Mouse (Mus musculus): ENCODE measurements around the gene Emc1.

The Emc1 gene

GRCm38 (mm10) chr4:139351931-139352711 lies at the start of gene Emc1, which contains the start of the genes Mrto4 and Ubr4:
Gene Emc1 (plus strand): TSS chr4:139352587.
Gene Mrto4 (minus strand): TSS chr4:139352576.
Gene Ubr4 (plus strand): TSS chr4:139352609.
- DNase-seq (ENCODE audit: low read depth, low spot score) = peak; percentile 76

GRCm38 (mm10) chr4:139305521-139305920 lies 46.9 kb upstream of the Emc1 start:
- no peak for DNase-seq (ENCODE audit: low read depth, low spot score)

GRCm38 (mm10) chr4:139307916-139308315 lies 44.5 kb upstream of the Emc1 start:
- no peak for DNase-seq (ENCODE audit: low read depth, low spot score)

- no peak for DNase-seq (ENCODE audit: low read depth, low spot score)
These were observed 42.7 kb upstream of the Emc1 start for GRCm38 (mm10) chr4:139309651-139310050.

- peak; percentile 78 for DNase-seq (ENCODE audit: low read depth, low spot score)
These were observed 42.1 kb upstream of the Emc1 start, which contains the start of the genes Pqlc2 and Akr7a5 for GRCm38 (mm10) chr4:139310171-139310898. Gene Pqlc2 (minus strand): TSS chr4:139310708. Gene Akr7a5 (plus strand): TSS chr4:139310744.

- no peak for DNase-seq (ENCODE audit: low read depth, low spot score)
These were observed 41.3 kb upstream of the Emc1 start for GRCm38 (mm10) chr4:139310899-139311701.

- no peak for DNase-seq (ENCODE audit: low read depth, low spot score)
These were observed 40.7 kb upstream of the Emc1 start for GRCm38 (mm10) chr4:139311707-139312106.

- DNase-seq (ENCODE audit: low read depth, low spot score) = no peak
These were observed 39.8 kb upstream of the Emc1 start for GRCm38 (mm10) chr4:139312632-139313031.

GRCm38 (mm10) chr4:139318449-139318848 lies 33.9 kb upstream of the Emc1 start:
- DNase-seq (ENCODE audit: low read depth, low spot score) = no peak

GRCm38 (mm10) chr4:139319740-139320139 lies 32.6 kb upstream of the Emc1 start:
- DNase-seq (ENCODE audit: low read depth, low spot score) = no peak

- DNase-seq (ENCODE audit: low read depth, low spot score) = no peak
These were observed 21.8 kb upstream of the Emc1 start for GRCm38 (mm10) chr4:139330605-139331004.

GRCm38 (mm10) chr4:139334631-139335295 lies 17.6 kb upstream of the Emc1 start:
- no peak for DNase-seq (ENCODE audit: low read depth, low spot score)

GRCm38 (mm10) chr4:139335507-139335906 lies 16.9 kb upstream of the Emc1 start:
- no peak for DNase-seq (ENCODE audit: low read depth, low spot score)

GRCm38 (mm10) chr4:139336822-139337483 lies 15.4 kb upstream of the Emc1 start:
- no peak for DNase-seq (ENCODE audit: low read depth, low spot score)

- no peak for DNase-seq (ENCODE audit: low read depth, low spot score)
These were observed 14.2 kb upstream of the Emc1 start for GRCm38 (mm10) chr4:139338145-139338544.

- DNase-seq (ENCODE audit: low read depth, low spot score) = no peak
These were observed 11.6 kb upstream of the Emc1 start for GRCm38 (mm10) chr4:139340835-139341234.

- no peak for DNase-seq (ENCODE audit: low read depth, low spot score)
These were observed 10.7 kb upstream of the Emc1 start for GRCm38 (mm10) chr4:139341556-139342233.

GRCm38 (mm10) chr4:139343718-139344117 lies 8.7 kb upstream of the Emc1 start:
- DNase-seq (ENCODE audit: low read depth, low spot score) = no peak

GRCm38 (mm10) chr4:139345416-139346019 lies 6.9 kb upstream of the Emc1 start:
- DNase-seq (ENCODE audit: low read depth, low spot score) = no peak

- DNase-seq (ENCODE audit: low read depth, low spot score) = no peak
These were observed 445 bp downstream of the Emc1 start for GRCm38 (mm10) chr4:139352832-139353231.
